Mouse (Mus musculus) midbrain, embryonic 14.5 days (tissue): ENCODE data around the gene Nagk. TPM values are rescaled to one million over a fixed set of nuclear protein-coding genes. Genes with fewer than 3 reads are reported as not detected.
"Not testable (repeated sequence)": the region's sequence is repeated elsewhere in the genome, so short reads cannot be mapped to it uniquely, and the experiment has no call there.

Source experiments
- ATAC-seq: fragments of 200-750 bp; cut with Nextera tagmentation; 2 replicates; pipeline ENCODE4 v1.8.0; 2017; ENCODE audit warnings: moderate number of reproducible peaks, moderate library complexity; ENCODE audit not compliant: low FRiP score, low TSS enrichment
- DNase-seq: peaks from one replicate; pipeline ENCODE4 v3.0.0-alpha.2; 2015
- H3K27ac ChIP-seq: fragments of 300-500 bp; sonication (generic); replicated peaks from 2 replicates; pipeline ENCODE4 v1.5.1; 2014; ENCODE audit warnings: mild to moderate bottlenecking, low read depth, low read length, moderate library complexity
- H3K27me3 ChIP-seq: fragments of 300-500 bp; sonication (generic); 2 replicates; pipeline ENCODE4 v1.6.1; 2014; ENCODE audit warnings: low read length, control low read depth, mixed read lengths; ENCODE audit not compliant: control insufficient read depth, insufficient read depth
- H3K36me3 ChIP-seq: fragments of 300-500 bp; sonication (generic); 2 replicates; pipeline ENCODE4 v1.6.1; 2014; ENCODE audit warnings: low read length, control low read depth; ENCODE audit not compliant: control insufficient read depth, insufficient read depth
- H3K4me1 ChIP-seq: fragments of 300-500 bp; sonication (generic); 2 replicates; pipeline ENCODE4 v1.6.1; 2014; ENCODE audit warnings: mild to moderate bottlenecking, antibody characterized with exemption, low read length, control low read depth; ENCODE audit not compliant: control insufficient read depth, insufficient read depth
- H3K4me2 ChIP-seq: fragments of 300-500 bp; sonication (generic); 2 replicates; pipeline ENCODE4 v1.6.1; 2014; ENCODE audit warnings: mild to moderate bottlenecking, low read length, moderate library complexity
- H3K4me3 ChIP-seq: fragments of 300-500 bp; sonication (generic); replicated peaks from 2 replicates; pipeline ENCODE4 v1.5.1; 2014; ENCODE audit warnings: low read depth, low read length
- H3K9ac ChIP-seq: fragments of 300-500 bp; sonication (generic); replicated peaks from 2 replicates; pipeline ENCODE4 v1.6.1; 2014; ENCODE audit warnings: mild to moderate bottlenecking, low read length, moderate library complexity
- H3K9me3 ChIP-seq: fragments of 300-500 bp; sonication (generic); 2 replicates; pipeline ENCODE4 v1.6.1; 2016; ENCODE audit warnings: low read length, control low read depth, mixed read lengths; ENCODE audit not compliant: control insufficient read depth
- WGBS: fragments of 180-500 bp; shearing (Covaris S2); extraction: QIAGEN DNeasy Blood & Tissue Kit; methylation state at CpG from one replicate; pipeline ENCODE4 v1.1.7; 2014; 5-methylcytosine and 5-hydroxymethylcytosine counted together
- polyA plus RNA-seq: library from polyadenylated mRNA; unstranded; fragments of >200 nt; fragmentation: Nextera tagmentation; extraction: Ambion mirVana; gene quantifications from 2 replicates; pipeline ENCODE4 v1.2.1, GENCODE M21; 2014

Nagk gene
- polyA plus RNA-seq, 1 experiment from 2014 or later = 85.8 TPM

- WGBS = 84% methylated on average over 5 of the region's 5 CpGs
- H3K9ac ChIP-seq, H3K9me3 ChIP-seq, H3K36me3 ChIP-seq, H3K27ac ChIP-seq, ATAC-seq, H3K4me1 ChIP-seq, DNase-seq, H3K4me3 ChIP-seq, H3K4me2 ChIP-seq, H3K27me3 ChIP-seq: not testable (repeated sequence)
Observed at GRCm38 (mm10) chr6:83790533-83790932, 4.2 kb upstream of the Nagk start.

GRCm38 (mm10) chr6:83791251-83791890 lies 3.4 kb upstream of the Nagk start:
- Histone ChIP-seq H3K9ac (no peak overlapping the region), H3K4me3 (no peak overlapping the region), H3K4me1 (peaks cover 6% of the 10 kb centered on the region), H3K36me3 (no peaks in the 10 kb centered on the region), H3K4me2 (no peak overlapping the region), H3K27ac (no peak overlapping the region), H3K27me3 (no peaks in the 10 kb centered on the region), H3K9me3 (no peaks in the 10 kb centered on the region)
- WGBS = 78% methylated on average over 4 of the region's 4 CpGs
- ATAC-seq = no peak
- DNase-seq = no peak

GRCm38 (mm10) chr6:83795492-83795900 lies 714 bp downstream of the Nagk start:
- H3K4me2 ChIP-seq = peak overlapping the region; percentile 77
- peaks cover 10% of the 10 kb centered on the region for H3K4me1 ChIP-seq
- H3K9ac ChIP-seq = peak overlapping the region; percentile 89
- H3K27me3 ChIP-seq = no peaks in the 10 kb centered on the region
- WGBS = 14% methylated on average over 13 of the region's 13 CpGs
- peak overlapping the region; percentile 79 for H3K4me3 ChIP-seq
- DNase-seq (peak; percentile 68), ATAC-seq (peak; percentile 48; the same call in 1 of the 2 replicates)
- H3K9me3 ChIP-seq = no peaks in the 10 kb centered on the region
- H3K27ac ChIP-seq = peak overlapping the region; percentile 97
- H3K36me3 ChIP-seq = peaks cover 17% of the 10 kb centered on the region

GRCm38 (mm10) chr6:83796686-83797085 lies 1.9 kb downstream of the Nagk start:
- H3K36me3 ChIP-seq = peaks cover 29% of the 10 kb centered on the region
- no peak overlapping the region for H3K4me2 ChIP-seq
- H3K9me3 ChIP-seq = no peaks in the 10 kb centered on the region
- WGBS = 63% methylated on average over 3 of the region's 3 CpGs
- H3K27ac ChIP-seq = no peak overlapping the region
- no peak overlapping the region for H3K9ac ChIP-seq
- H3K4me3 ChIP-seq = no peak overlapping the region
- peaks cover 10% of the 10 kb centered on the region for H3K4me1 ChIP-seq
- ATAC-seq (no peak), DNase-seq (peak; percentile 16)
- no peaks in the 10 kb centered on the region for H3K27me3 ChIP-seq

- Histone ChIP-seq H3K4me3 (no peak overlapping the region), H3K27me3 (no peaks in the 10 kb centered on the region), H3K9ac (no peak overlapping the region), H3K4me2 (no peak overlapping the region), H3K27ac (no peak overlapping the region), H3K4me1 (no peaks in the 10 kb centered on the region), H3K9me3 (no peaks in the 10 kb centered on the region), H3K36me3 (peaks cover 59% of the 10 kb centered on the region)
- no peak for ATAC-seq
- no peak for DNase-seq
- 88% methylated on average over 5 of the region's 5 CpGs for WGBS
Observed at GRCm38 (mm10) chr6:83802033-83802432, 7.3 kb downstream of the Nagk start.

GRCm38 (mm10) chr6:83802846-83803245 lies 8.1 kb downstream of the Nagk start:
- peaks cover 64% of the 10 kb centered on the region for H3K36me3 ChIP-seq
- no peaks in the 10 kb centered on the region for H3K9me3 ChIP-seq
- H3K4me2 ChIP-seq = no peak overlapping the region
- no peak overlapping the region for H3K27ac ChIP-seq
- 91% methylated on average over 3 of the region's 3 CpGs for WGBS
- no peak overlapping the region for H3K9ac ChIP-seq
- DNase-seq (no peak), ATAC-seq (no peak)
- H3K4me3 ChIP-seq = no peak overlapping the region
- H3K4me1 ChIP-seq = no peaks in the 10 kb centered on the region
- H3K27me3 ChIP-seq = no peaks in the 10 kb centered on the region

GRCm38 (mm10) chr6:83815801-83816200 lies 21.0 kb downstream of the Nagk start:
- Histone ChIP-seq H3K4me1 (no peaks in the 10 kb centered on the region), H3K4me3 (no peak overlapping the region), H3K9me3 (no peaks in the 10 kb centered on the region), H3K27me3 (no peaks in the 10 kb centered on the region), H3K9ac (no peak overlapping the region), H3K36me3 (peaks cover 25% of the 10 kb centered on the region), H3K27ac (no peak overlapping the region), H3K4me2 (no peak overlapping the region)
- DNase-seq = no peak
- 95% methylated on average over 3 of the region's 3 CpGs for WGBS
- ATAC-seq = no peak

GRCm38 (mm10) chr6:83818996-83819395 lies 24.2 kb downstream of the Nagk start:
- Histone ChIP-seq H3K27me3 (no peaks in the 10 kb centered on the region), H3K9ac (no peak overlapping the region), H3K4me2 (no peak overlapping the region), H3K27ac (no peak overlapping the region), H3K4me3 (no peak overlapping the region), H3K9me3 (no peaks in the 10 kb centered on the region), H3K4me1 (no peaks in the 10 kb centered on the region), H3K36me3 (peaks cover 13% of the 10 kb centered on the region)
- WGBS = 82% methylated on average over 1 of the region's 1 CpGs
- ATAC-seq (no peak), DNase-seq (no peak)

- Histone ChIP-seq H3K9ac (no peak overlapping the region), H3K4me2 (no peak overlapping the region), H3K27ac (no peak overlapping the region), H3K27me3 (no peaks in the 10 kb centered on the region), H3K36me3 (peaks cover 3% of the 10 kb centered on the region; the same call in 1 of the 2 replicates), H3K4me3 (no peak overlapping the region), H3K9me3 (no peaks in the 10 kb centered on the region), H3K4me1 (no peaks in the 10 kb centered on the region)
- ATAC-seq (no peak), DNase-seq (no peak)
- 84% methylated on average over 2 of the region's 2 CpGs for WGBS
Observed at GRCm38 (mm10) chr6:83820727-83821515, 26.1 kb downstream of the Nagk start.
